Mouse (Mus musculus): ENCODE measurements around the gene Adtrp. TPM values are rescaled to one million over a fixed set of nuclear protein-coding genes. Genes with fewer than 3 reads are reported as not detected.

Gene Adtrp
- polyA plus RNA-seq, 1 experiment = not detected

- H3ac ChIP-seq (ENCODE audit: control insufficient read depth, insufficient read length) = no peak overlapping the region
- H3K36me3 ChIP-seq (ENCODE audit: control insufficient read depth, insufficient read depth) = no peaks in the 10 kb centered on the region
- no peaks in the 10 kb centered on the region for H3K27me3 ChIP-seq (ENCODE audit: control insufficient read depth, insufficient read depth, insufficient read length)
- H3K4me2 ChIP-seq (ENCODE audit: low read depth) = no peak overlapping the region
- TF ChIP-seq POLR2A (IDR thresholded peaks at IDR 0.05; ENCODE audit: insufficient read length, low read depth) = no peak
- TF ChIP-seq MYOG (IDR thresholded peaks at IDR 0.05; ENCODE audit: control insufficient read depth in 1 of 3, insufficient read depth in 1 of 3, insufficient read length in 2 of 3, low read depth in 2 of 3) = no peak
- no peak for TF ChIP-seq SRF (IDR thresholded peaks at IDR 0.05; ENCODE audit: control insufficient read depth, insufficient read length, low read depth)
- no peak for TF ChIP-seq MAX (IDR thresholded peaks at IDR 0.05; ENCODE audit: low read depth)
- no peak for TF ChIP-seq POLR2AphosphoS2 (IDR thresholded peaks at IDR 0.05; ENCODE audit: insufficient read length, low read depth)
- TF ChIP-seq E2F4 (IDR thresholded peaks at IDR 0.05; ENCODE audit: insufficient read depth) = no peak
- no peak for TF ChIP-seq REST (IDR thresholded peaks at IDR 0.05; ENCODE audit: insufficient read depth, insufficient read length)
- no peak for TF ChIP-seq TCF3 (IDR thresholded peaks at IDR 0.05; ENCODE audit: insufficient read length, low read depth)
- TF ChIP-seq CEBPB (IDR thresholded peaks at IDR 0.05; ENCODE audit: insufficient read depth, poor library complexity, severe bottlenecking) = no peak
- TF ChIP-seq MYOD1 (IDR thresholded peaks at IDR 0.05; ENCODE audit: control insufficient read depth in 1 of 3, insufficient read length in 2 of 3, low read depth in 2 of 3) = no peak
- no peak for TF ChIP-seq TCF12 (IDR thresholded peaks at IDR 0.05; ENCODE audit: insufficient read depth, poor library complexity, severe bottlenecking)
- TF ChIP-seq USF1 (IDR thresholded peaks at IDR 0.05; ENCODE audit: low read depth) = no peak
- no peaks in the 10 kb centered on the region for H3K79me2 ChIP-seq (ENCODE audit: control insufficient read depth, insufficient read depth)
- H3K4me3 ChIP-seq = no peak overlapping the region
These were observed 106.9 kb downstream of the Adtrp start for GRCm38 (mm10) chr13:41740456-41741085.

GRCm38 (mm10) chr13:41737628-41738309 is 109.7 kb downstream of the Adtrp start:
- Histone ChIP-seq H3K4me3 (no peak overlapping the region), H3ac (ENCODE audit: control insufficient read depth, insufficient read length) (no peak overlapping the region), H3K4me2 (ENCODE audit: low read depth) (no peak overlapping the region), H3K79me2 (ENCODE audit: control insufficient read depth, insufficient read depth) (no peaks in the 10 kb centered on the region), H3K27me3 (ENCODE audit: control insufficient read depth, insufficient read depth, insufficient read length) (no peaks in the 10 kb centered on the region), H3K36me3 (ENCODE audit: control insufficient read depth, insufficient read depth) (no peaks in the 10 kb centered on the region)
- TF ChIP-seq REST (IDR thresholded peaks at IDR 0.05; ENCODE audit: insufficient read depth, insufficient read length) (no peak), CEBPB (IDR thresholded peaks at IDR 0.05; ENCODE audit: insufficient read depth, poor library complexity, severe bottlenecking) (no peak), TCF12 (IDR thresholded peaks at IDR 0.05; ENCODE audit: insufficient read depth, poor library complexity, severe bottlenecking) (no peak), MYOD1 (IDR thresholded peaks at IDR 0.05; ENCODE audit: control insufficient read depth in 1 of 3, insufficient read length in 2 of 3, low read depth in 2 of 3) (no peak), POLR2A (IDR thresholded peaks at IDR 0.05; ENCODE audit: insufficient read length, low read depth) (no peak), MAX (IDR thresholded peaks at IDR 0.05; ENCODE audit: low read depth) (no peak), MYOG (IDR thresholded peaks at IDR 0.05; ENCODE audit: control insufficient read depth in 1 of 3, insufficient read depth in 1 of 3, insufficient read length in 2 of 3, low read depth in 2 of 3) (no peak), USF1 (IDR thresholded peaks at IDR 0.05; ENCODE audit: low read depth) (no peak), SRF (IDR thresholded peaks at IDR 0.05; ENCODE audit: control insufficient read depth, insufficient read length, low read depth) (no peak), E2F4 (IDR thresholded peaks at IDR 0.05; ENCODE audit: insufficient read depth) (no peak), POLR2AphosphoS2 (IDR thresholded peaks at IDR 0.05; ENCODE audit: insufficient read length, low read depth) (no peak), TCF3 (IDR thresholded peaks at IDR 0.05; ENCODE audit: insufficient read length, low read depth) (no peak)

GRCm38 (mm10) chr13:41729660-41730059 is 117.8 kb downstream of the Adtrp start:
- TF ChIP-seq POLR2AphosphoS2 (IDR thresholded peaks at IDR 0.05; ENCODE audit: insufficient read length, low read depth) = no peak
- TF ChIP-seq REST (IDR thresholded peaks at IDR 0.05; ENCODE audit: insufficient read depth, insufficient read length) = no peak
- no peak for TF ChIP-seq MAX (IDR thresholded peaks at IDR 0.05; ENCODE audit: low read depth)
- no peak for TF ChIP-seq SRF (IDR thresholded peaks at IDR 0.05; ENCODE audit: control insufficient read depth, insufficient read length, low read depth)
- no peak for TF ChIP-seq E2F4 (IDR thresholded peaks at IDR 0.05; ENCODE audit: insufficient read depth)
- TF ChIP-seq MYOG (IDR thresholded peaks at IDR 0.05; ENCODE audit: control insufficient read depth in 1 of 3, insufficient read depth in 1 of 3, insufficient read length in 2 of 3, low read depth in 2 of 3) = no peak
- TF ChIP-seq CEBPB (IDR thresholded peaks at IDR 0.05; ENCODE audit: insufficient read depth, poor library complexity, severe bottlenecking) = no peak
- TF ChIP-seq POLR2A (IDR thresholded peaks at IDR 0.05; ENCODE audit: insufficient read length, low read depth) = no peak
- TF ChIP-seq MYOD1 (IDR thresholded peaks at IDR 0.05; ENCODE audit: control insufficient read depth in 1 of 3, insufficient read length in 2 of 3, low read depth in 2 of 3) = no peak
- TF ChIP-seq TCF12 (IDR thresholded peaks at IDR 0.05; ENCODE audit: insufficient read depth, poor library complexity, severe bottlenecking) = no peak
- no peak for TF ChIP-seq TCF3 (IDR thresholded peaks at IDR 0.05; ENCODE audit: insufficient read length, low read depth)
- no peak for TF ChIP-seq USF1 (IDR thresholded peaks at IDR 0.05; ENCODE audit: low read depth)
- Histone ChIP-seq H3K27me3 (ENCODE audit: control insufficient read depth, insufficient read depth, insufficient read length) (no peaks in the 10 kb centered on the region), H3K79me2 (ENCODE audit: control insufficient read depth, insufficient read depth) (no peaks in the 10 kb centered on the region), H3K4me3 (no peak overlapping the region), H3K36me3 (ENCODE audit: control insufficient read depth, insufficient read depth) (no peaks in the 10 kb centered on the region), H3K4me2 (ENCODE audit: low read depth) (no peak overlapping the region), H3ac (ENCODE audit: control insufficient read depth, insufficient read length) (no peak overlapping the region)

GRCm38 (mm10) chr13:41727803-41728202 is 119.7 kb downstream of the Adtrp start:
- no peak for TF ChIP-seq MYOG (IDR thresholded peaks at IDR 0.05; ENCODE audit: control insufficient read depth in 1 of 3, insufficient read depth in 1 of 3, insufficient read length in 2 of 3, low read depth in 2 of 3)
- no peak for TF ChIP-seq POLR2AphosphoS2 (IDR thresholded peaks at IDR 0.05; ENCODE audit: insufficient read length, low read depth)
- TF ChIP-seq CEBPB (IDR thresholded peaks at IDR 0.05; ENCODE audit: insufficient read depth, poor library complexity, severe bottlenecking) = no peak
- no peak for TF ChIP-seq SRF (IDR thresholded peaks at IDR 0.05; ENCODE audit: control insufficient read depth, insufficient read length, low read depth)
- peak in 1 of 3 experiments; percentile 1 for TF ChIP-seq MYOD1 (IDR thresholded peaks at IDR 0.05; ENCODE audit: control insufficient read depth in 1 of 3, insufficient read length in 2 of 3, low read depth in 2 of 3)
- H3K27me3 ChIP-seq (ENCODE audit: control insufficient read depth, insufficient read depth, insufficient read length) = no peaks in the 10 kb centered on the region

More at GRCm38 (mm10) chr13:41727803-41728202, 119.7 kb downstream of the Adtrp start:
- Histone ChIP-seq H3K4me2 (ENCODE audit: low read depth) (no peak overlapping the region), H3K79me2 (ENCODE audit: control insufficient read depth, insufficient read depth) (no peaks in the 10 kb centered on the region), H3K4me3 (no peak overlapping the region), H3ac (ENCODE audit: control insufficient read depth, insufficient read length) (no peak overlapping the region), H3K36me3 (ENCODE audit: control insufficient read depth, insufficient read depth) (no peaks in the 10 kb centered on the region)
